Mouse (Mus musculus) megakaryocyte-erythroid progenitor cell, adult 5-6 weeks (primary cell): ENCODE measurements around the gene Tlk2. TPM values are rescaled to one million over a fixed set of nuclear protein-coding genes. Genes with fewer than 3 reads are reported as not detected.

Experiments
- ATAC-seq: replicated peaks from 2 replicates; pipeline ENCODE4 v1.8.0; 2016; ENCODE audit warnings: mild to moderate bottlenecking, inconsistent platforms; ENCODE audit not compliant: severe bottlenecking, poor library complexity, low FRiP score, low TSS enrichment
- total RNA-seq, 2 experiments: library from RNA; stranded (forward) in 1 of 2; stranded (reverse) in 1 of 2; fragments of 200-1000, 215-1000 nt in 1 of 2; fragments of >200 nt in 1 of 2; fragmentation: Nextera tagmentation in 1 of 2; gene quantifications; 2 replicates each; pipeline ENCODE4 v1.2.3; 2014 to 2017

Gene Tlk2
- total RNA-seq, 2 experiments from 2014 or later: 52.9 to 87.4 TPM

DNA sequence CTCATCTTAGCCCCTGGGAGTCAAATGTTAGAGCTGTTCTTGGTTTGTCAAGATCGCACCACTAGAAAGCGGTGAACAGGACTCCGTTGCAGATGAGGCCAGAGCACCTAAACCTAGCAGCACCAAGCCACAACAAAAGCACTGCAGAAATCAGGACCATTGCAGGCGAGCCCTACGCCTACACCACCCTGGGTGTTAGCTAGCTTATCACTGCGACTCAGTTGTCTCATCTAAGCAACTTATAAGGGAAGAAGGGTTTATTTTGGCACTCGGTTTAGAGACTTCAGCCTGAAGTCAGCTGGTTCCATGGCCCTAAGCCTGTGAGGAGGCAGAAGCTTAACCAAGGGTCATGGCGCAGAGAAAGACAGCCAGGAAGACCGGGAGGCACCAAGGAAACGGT is 117.5 kb downstream of the Tlk2 start:
- no peak for ATAC-seq

DNA sequence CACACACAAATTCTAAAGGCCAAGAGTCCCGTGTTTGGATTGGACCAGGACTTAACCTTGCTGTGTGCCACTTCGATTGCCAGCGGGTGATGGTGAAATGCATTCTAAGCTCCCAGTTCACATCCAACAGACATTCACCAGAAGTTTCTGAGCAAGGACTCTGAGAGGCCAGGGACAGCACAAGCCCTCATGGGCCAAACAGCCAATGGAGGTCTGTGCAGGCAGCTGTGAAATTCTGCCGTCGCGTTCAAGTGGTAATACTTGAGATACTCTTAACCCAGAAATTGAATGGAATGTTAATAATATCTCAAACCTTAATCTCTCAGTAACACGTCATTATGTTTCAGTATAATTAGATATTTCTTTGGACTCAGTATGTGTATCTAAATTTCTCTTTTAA is 131.6 kb downstream of the Tlk2 start:
- no peak for ATAC-seq

DNA sequence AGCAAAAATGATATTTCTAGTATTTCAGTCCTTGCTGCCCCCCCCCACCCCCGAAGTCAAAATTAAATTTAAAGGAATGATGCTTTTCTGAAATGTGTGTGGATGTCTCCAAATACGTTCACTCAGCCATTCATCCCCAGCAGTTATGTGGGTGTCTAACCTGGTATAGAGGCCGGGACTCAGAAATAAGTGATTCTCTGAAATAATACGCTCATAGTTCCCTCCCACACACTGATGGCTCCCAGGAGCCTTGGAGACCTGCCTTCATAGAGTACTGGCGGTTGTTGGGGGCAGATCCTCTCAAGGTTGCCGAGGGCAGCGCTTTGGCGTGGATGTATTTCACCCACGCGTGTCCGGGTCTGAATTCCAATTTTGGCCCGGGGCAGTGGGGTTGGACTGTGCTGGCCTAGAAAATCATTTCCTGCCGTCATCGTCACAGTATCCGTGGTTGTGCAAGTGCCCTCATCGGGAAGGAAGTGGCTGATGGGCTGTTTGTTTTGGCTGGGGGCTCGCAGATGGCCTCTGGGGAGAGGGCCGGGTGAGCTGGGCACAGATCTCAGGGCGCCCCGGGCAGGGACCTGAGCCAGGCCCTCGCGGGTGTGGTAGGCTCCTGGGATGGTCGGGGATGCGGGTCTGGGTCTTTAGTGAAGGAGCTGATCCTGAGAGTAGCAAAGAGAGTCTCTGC is 132.8 kb downstream of the Tlk2 start:
- no peak for ATAC-seq

DNA sequence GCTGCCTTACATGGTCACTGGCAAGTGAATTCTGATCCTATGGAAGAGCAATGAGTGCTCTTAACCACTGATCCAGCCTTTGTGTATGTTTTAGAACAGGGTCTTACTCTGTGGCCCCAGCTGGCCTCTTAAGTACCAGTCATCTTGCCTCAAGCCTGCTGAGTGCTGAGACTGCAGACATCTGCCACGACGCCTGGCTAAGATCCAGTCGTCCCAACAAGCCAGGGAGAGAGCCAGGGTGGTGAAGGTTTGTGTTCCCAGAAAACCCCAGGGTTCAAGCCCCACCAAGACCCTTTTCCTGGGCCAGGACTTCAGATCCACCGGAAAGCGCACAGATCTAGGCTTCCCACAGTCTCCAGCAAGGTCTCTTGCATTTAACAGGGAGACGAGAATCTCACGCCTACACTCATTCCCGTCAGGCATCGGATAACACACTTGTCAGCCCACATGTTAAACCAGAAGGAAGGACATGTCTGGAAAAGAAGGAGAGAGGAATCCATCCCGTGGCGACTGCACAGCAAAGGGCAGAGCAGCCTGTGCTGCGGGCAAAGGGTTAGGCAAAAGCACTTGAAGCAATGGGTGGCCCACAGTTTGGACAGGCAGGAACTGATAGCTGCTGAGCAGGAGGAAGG is 133.8 kb downstream of the Tlk2 start:
- ATAC-seq: no peak

DNA sequence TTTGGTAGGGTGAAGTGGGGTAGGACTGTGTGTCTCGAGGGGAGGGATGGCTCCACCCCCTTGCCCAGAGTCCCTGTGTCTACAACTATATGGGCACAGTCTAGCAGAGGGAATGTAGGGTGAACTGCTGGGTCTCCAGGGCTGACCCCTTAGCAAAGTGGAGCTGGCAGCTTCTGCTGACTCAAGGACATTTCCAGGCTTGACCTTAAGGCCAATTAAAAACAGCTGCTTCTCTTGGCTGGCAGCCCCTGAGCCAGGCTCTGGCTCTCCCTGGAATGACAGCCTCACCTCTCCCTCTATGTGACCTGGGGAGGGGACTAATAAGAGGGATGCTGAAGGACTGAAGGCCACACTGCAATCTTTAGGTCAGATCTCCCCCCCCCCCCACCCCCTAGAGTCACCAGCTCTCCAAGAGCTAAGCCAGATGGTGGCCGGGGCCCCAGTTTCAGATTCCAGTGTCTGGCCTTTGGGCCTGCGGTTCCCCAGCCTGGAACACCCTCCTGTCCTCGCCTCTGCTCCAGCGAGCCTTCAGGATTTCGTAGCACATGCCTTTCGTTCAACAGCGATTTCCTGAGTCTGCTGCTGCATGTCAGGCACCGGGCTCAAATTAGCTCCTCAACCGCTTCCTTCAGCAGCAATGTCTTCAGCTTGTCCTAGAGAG is 134.5 kb downstream of the Tlk2 start:
- no peak for ATAC-seq

DNA sequence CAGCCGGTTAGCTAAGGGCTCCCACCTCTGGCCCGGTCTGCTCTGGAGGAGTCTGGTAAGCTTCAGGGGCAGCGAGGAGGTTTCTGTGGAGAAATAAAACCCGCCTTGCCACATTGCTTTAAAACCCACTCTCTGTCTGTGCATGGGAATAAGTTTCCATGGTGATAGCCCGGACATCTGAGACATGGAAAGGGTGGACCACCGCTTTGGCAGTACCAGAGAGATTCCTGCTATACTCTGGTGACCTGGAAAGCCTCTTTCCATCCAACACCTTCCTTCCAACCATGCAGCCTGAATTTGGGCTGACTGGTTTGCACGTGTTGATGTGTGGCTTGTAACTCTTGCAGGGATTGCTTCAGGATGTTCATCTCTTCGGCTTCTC is 135.0 kb downstream of the Tlk2 start:
- ATAC-seq: no peak

DNA sequence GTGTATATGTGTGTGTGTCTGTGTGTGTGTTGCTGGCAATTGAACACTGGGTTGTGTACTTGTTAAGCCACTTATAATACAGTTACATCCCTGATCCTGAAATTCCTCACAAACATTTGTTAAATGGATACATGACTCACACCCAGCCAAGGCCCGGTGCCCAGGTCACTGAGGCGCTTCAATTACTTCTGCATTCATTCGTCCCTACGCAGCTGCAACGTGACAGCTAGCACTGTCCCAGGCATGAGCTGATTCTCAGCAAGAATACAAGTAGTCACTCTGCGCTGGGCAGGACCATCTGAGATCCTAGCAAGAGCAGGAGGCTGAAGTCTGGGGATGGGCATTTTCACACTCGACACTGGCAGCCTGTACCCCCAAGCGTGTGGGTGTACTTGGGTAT is 136.7 kb downstream of the Tlk2 start:
- no peak for ATAC-seq

- ATAC-seq: no peak
These were observed 137.5 kb downstream of the Tlk2 start for GRCm38 (mm10) chr11:105316121-105316520.

DNA sequence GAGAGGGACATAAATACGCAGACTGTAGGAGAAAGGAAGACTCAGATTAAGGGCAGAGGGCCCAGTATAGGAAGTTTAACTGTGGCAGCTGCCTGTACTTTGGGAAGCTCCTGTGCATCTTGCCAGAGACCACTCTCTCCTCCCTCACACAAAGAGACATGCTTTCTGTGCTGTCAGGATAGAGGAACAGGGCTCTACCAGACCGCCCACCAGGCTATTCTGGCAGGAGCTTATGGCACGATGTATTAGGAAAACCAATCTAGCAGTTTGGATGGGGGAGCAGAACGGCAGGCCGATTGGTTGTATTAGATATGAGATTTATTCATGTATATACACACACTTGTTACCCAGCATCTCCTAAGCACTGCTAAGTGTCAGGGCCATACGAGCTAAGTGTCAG is 139.2 kb downstream of the Tlk2 start:
- no peak for ATAC-seq

- no peak for ATAC-seq
These were observed 142.5 kb downstream of the Tlk2 start for GRCm38 (mm10) chr11:105321090-105321489.

DNA sequence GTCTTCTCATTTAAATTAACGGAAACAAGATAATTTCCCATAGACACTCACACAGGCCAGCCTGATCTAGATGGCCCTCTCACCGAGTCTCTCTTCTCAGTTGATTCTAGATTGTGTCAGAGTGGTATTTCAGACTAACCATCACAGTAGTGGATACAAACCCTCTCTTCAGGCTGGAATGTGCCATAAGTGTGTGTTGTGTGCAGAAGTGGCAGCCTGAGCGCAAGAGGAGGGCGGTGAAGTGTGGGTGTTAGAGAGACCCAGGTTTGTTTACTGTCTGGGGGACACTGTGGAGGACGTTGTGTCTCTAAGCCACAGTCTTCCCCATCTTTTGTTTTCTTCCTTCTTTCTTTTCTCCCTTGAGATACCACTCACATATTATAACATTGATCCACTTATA is 144.9 kb downstream of the Tlk2 start:
- no peak for ATAC-seq

DNA sequence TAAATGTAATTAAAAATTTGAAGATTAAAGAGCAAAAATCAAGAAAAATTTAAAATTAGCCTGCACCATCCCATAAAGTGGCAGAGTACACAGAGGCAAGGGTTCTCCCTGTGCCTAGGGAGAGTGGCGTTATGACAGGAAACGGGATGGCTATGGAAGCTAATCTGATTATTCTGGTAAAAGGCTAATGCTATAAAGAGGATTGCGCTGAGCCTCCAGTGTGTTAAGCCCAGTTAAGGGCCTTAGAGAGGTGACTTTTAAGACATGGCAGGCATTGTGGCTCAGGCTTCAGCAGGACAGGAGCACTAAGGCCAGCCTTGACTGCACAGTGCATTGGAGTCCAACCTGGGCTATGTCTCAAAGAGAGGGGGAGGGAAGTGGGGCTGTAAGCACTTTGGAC is 148.5 kb downstream of the Tlk2 start:
- ATAC-seq: no peak

DNA sequence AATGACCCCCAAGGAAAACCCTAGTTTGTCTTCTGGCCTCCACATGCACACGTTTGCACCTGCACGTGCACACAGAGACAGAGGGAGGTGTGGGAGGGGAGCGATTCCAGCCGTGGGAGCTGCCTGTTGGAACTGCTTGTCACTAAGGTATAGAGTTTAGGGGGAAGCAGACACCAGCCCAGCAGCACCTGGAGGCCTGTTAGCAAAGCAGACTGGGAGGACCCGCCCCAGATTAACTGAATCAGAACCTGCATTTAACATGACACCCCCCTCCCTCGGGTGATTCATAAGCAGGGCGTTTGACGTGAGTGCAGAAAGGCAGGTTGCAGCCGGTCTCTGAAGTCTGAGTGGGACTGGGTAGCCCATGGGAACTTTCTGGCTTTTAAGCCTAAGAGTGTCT is 151.4 kb downstream of the Tlk2 start:
- no peak for ATAC-seq

DNA sequence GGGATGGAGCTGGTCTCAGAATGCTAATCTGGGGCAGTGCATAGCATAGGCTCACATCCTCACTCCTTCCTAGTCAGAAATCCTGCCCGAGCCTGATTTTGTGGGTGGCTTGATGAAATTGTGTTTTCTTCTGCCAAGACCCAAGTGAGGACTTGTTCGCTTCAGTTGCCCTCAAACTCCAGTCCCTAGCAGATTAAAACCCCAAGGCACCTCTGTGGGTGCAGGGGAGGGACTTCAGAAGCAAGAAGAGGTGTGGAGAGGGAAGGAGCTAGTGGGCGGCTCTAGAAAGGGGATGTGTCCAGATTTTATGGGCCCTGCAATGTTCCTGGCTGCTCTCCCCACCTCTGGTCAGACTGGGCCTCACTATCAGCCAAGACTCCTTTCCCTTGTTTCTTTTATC is 152.5 kb downstream of the Tlk2 start:
- ATAC-seq: no peak

DNA sequence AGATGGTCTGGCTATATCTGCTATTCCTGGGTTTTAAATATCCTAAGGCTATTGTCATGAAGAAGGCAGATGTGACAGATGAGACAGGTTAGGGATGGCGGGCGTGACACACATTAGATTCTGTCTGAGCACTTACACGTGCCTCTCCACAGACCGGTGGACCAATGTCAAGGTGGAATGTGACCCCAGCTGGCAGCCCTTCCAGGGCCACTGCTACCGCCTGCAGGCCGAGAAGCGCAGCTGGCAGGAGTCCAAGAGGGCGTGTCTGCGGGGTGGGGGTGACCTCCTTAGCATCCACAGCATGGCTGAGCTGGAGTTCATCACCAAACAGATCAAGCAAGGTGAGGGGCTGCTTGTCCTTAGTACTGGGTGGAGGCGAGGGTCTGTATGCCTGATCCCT is 153.1 kb downstream of the Tlk2 start:
- ATAC-seq: no peak

GRCm38 (mm10) chr11:105332468-105332867 is 153.9 kb downstream of the Tlk2 start:
- 0 out of 2 replicates have a peak, but pooled peaks have one; percentile 29 for ATAC-seq

Other genes starting within 250 kb of the Tlk2 start
- gene Efcab3, start 115.2 kb upstream of the Tlk2 start, total RNA-seq (2014; fragmentation: Nextera tagmentation): not detected in 2 replicates
- not detected in 2 replicates for gene Efcab3, start 115.2 kb upstream of the Tlk2 start, total RNA-seq (2017)
- 44.5 and 60.0 TPM in 2 replicates for gene Mettl2, start 52.4 kb upstream of the Tlk2 start, total RNA-seq (2014; fragmentation: Nextera tagmentation)
- 28.5 and 30.1 TPM in 2 replicates for gene Mettl2, start 52.4 kb upstream of the Tlk2 start, total RNA-seq (2017)
- gene Gm10842, start 31.9 kb upstream of the Tlk2 start, total RNA-seq (2014; fragmentation: Nextera tagmentation): not detected in 2 replicates
- gene Gm10842, start 31.9 kb upstream of the Tlk2 start, total RNA-seq (2017): not detected in 2 replicates
- gene Mrc2, start 113.8 kb downstream of the Tlk2 start, total RNA-seq (2014; fragmentation: Nextera tagmentation): not detected in 2 replicates
- not detected in 2 replicates for gene Mrc2, start 113.8 kb downstream of the Tlk2 start, total RNA-seq (2017)